ENCODE assay signal across 21 mouse cellular contexts in the genomic region with DNA sequence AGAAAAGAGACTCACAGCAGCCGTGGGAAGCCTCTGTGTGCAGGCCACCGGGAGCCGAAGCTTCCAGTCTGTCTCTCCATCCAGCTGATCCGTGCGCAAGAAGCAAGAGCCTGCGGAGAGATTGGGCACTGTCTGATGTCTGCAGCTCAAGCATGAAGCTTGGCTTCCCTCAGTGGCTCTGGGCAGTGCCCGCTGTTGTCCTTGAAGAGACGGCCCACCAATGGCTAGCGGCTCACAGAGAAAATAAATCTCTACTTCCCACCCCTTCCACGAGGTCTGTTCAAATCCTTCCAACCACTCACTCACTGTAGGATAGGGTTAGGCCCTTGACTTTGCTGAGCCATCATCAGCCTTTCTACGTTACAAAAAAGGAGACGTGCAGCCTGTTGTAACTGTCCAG. TPM values are rescaled to one million over a fixed set of nuclear protein-coding genes. Genes with fewer than 3 reads are reported as not detected.
DNase-seq lines count a peak whose midpoint lies in the region; ATAC-seq and TF ChIP-seq lines count a peak whose summit lies in the region.
"Had no signal": no experiment of that assay in that cellular context is flagged by ENCODE, and none has a peak within 500 bp of the region (broad histone marks: within the 10 kb centered on the region; RNA-seq: fewer than 3 reads in every experiment).

No protein-coding gene starts in this region.

- 0 out of 2 replicates have a peak overlapping the region, but pooled peaks have one; percentile 49 for H3K27ac ChIP-seq in midbrain, embryonic 10.5 days (replicated peaks)
- H3K27ac ChIP-seq in midbrain, embryonic 16.5 days (ENCODE audit: low read length): no peak overlapping the region
- peak overlapping the region; percentile 34 for H3K27ac ChIP-seq in ES-Bruce4 (ENCODE audit: insufficient read depth, low read length)
- H3K27ac ChIP-seq: embryonic facial prominence, embryonic 13.5 days; heart, embryonic 10.5 days; hindbrain, embryonic 14.5 days; intestine, embryonic 15.5 days had no signal

- no peak for TF ChIP-seq CTCF in ES-Bruce4 (IDR thresholded peaks at IDR 0.05; ENCODE audit: low read depth, low read length)

- H3K4me3 ChIP-seq in midbrain, embryonic 10.5 days: no peak overlapping the region
- H3K4me3 ChIP-seq in midbrain, embryonic 16.5 days (ENCODE audit: low read depth, low read length): no peak overlapping the region
- no peak overlapping the region for H3K4me3 ChIP-seq in ES-Bruce4 (ENCODE audit: low read depth, low read length)
- H3K4me3 ChIP-seq: embryonic facial prominence, embryonic 13.5 days; heart, embryonic 10.5 days; intestine, embryonic 15.5 days had no signal

- H3K9me3 ChIP-seq in midbrain, embryonic 10.5 days (replicated peaks): no peaks in the 10 kb centered on the region
- no peaks in the 10 kb centered on the region for H3K9me3 ChIP-seq in midbrain, embryonic 16.5 days (replicated peaks; ENCODE audit: control insufficient read depth, low read length, poor library complexity, severe bottlenecking)
- H3K9me3 ChIP-seq in ES-Bruce4 (replicated peaks; ENCODE audit: control insufficient read depth, insufficient read depth, low read length, poor library complexity, severe bottlenecking): no peaks in the 10 kb centered on the region
- H3K9me3 ChIP-seq: embryonic facial prominence, embryonic 13.5 days; heart, embryonic 10.5 days; intestine, embryonic 15.5 days had no signal

- no peaks in the 10 kb centered on the region for H3K27me3 ChIP-seq in midbrain, embryonic 10.5 days (ENCODE audit: low read depth, poor library complexity, severe bottlenecking)
- no peaks in the 10 kb centered on the region for H3K27me3 ChIP-seq in midbrain, embryonic 16.5 days (ENCODE audit: control insufficient read depth, insufficient read depth, low read depth, low read length)
- no peaks in the 10 kb centered on the region for H3K27me3 ChIP-seq in ES-Bruce4 (ENCODE audit: control insufficient read depth, insufficient read depth, low read length, poor library complexity, severe bottlenecking)
- H3K27me3 ChIP-seq: embryonic facial prominence, embryonic 13.5 days; intestine, embryonic 15.5 days had no signal

- intact Hi-C loops in gastrocnemius, postnatal 36 days (cut with DNase I): no loop called here

- H3K4me1 ChIP-seq in midbrain, embryonic 10.5 days: peaks cover 18% of the 10 kb centered on the region
- H3K4me1 ChIP-seq in midbrain, embryonic 16.5 days (ENCODE audit: control insufficient read depth, insufficient read depth, low read length): no peaks in the 10 kb centered on the region
- H3K4me1 ChIP-seq in ES-Bruce4 (ENCODE audit: control insufficient read depth, insufficient read depth, low read length): peaks cover 4% of the 10 kb centered on the region

- no peak for TF ChIP-seq POLR2A in ES-Bruce4 (IDR thresholded peaks at IDR 0.05; ENCODE audit: insufficient read depth, low read length)

- H3K4me2 ChIP-seq in midbrain, embryonic 16.5 days (ENCODE audit: low read length): no peak overlapping the region
- H3K4me2 ChIP-seq: embryonic facial prominence, embryonic 13.5 days; hindbrain, embryonic 14.5 days; intestine, embryonic 15.5 days had no signal

- peak; percentile 54 for DNase-seq in adrenal gland, adult 2 months
- DNase-seq in adrenal gland, adult 18-20 months (ENCODE audit: low spot score in 2 of 2): no peak
- no peak for DNase-seq in midbrain, embryonic 10.5 days (ENCODE audit: low spot score)
- peak; percentile 63 for DNase-seq in adrenal gland, postnatal 14 days
- DNase-seq in gastrocnemius, postnatal 36 days: no peak
- DNase-seq in right cerebral cortex, postnatal 4 days: no peak
- DNase-seq: cerebellum, adult 11-12 months; cerebellum, adult 9-11 months; cerebellum, postnatal 36 days; heart, adult 18-20 months; heart, postnatal 10 days; heart, postnatal 4 days; kidney, adult 18-20 months had no signal

- no peak for ATAC-seq in midbrain, embryonic 16.5 days
- ATAC-seq: forebrain, embryonic 14.5 days; intestine, embryonic 15.5 days had no signal

- WGBS in midbrain, embryonic 10.5 days: 84% methylated on average over 12 of the region's 12 CpGs
- WGBS in midbrain, embryonic 16.5 days: 84% methylated on average over 12 of the region's 12 CpGs

- H3K9ac ChIP-seq in midbrain, embryonic 16.5 days (ENCODE audit: low read depth, low read length): no peak overlapping the region
- peak overlapping the region; percentile 10; the same call in 1 of the 2 replicates for H3K9ac ChIP-seq in ES-Bruce4 (ENCODE audit: low read depth, poor library complexity, severe bottlenecking)
- H3K9ac ChIP-seq: embryonic facial prominence, embryonic 13.5 days; hindbrain, embryonic 14.5 days; intestine, embryonic 15.5 days had no signal

- peaks cover 7% of the 10 kb centered on the region; the same call in 1 of the 2 replicates for H3K36me3 ChIP-seq in midbrain, embryonic 10.5 days
- H3K36me3 ChIP-seq in midbrain, embryonic 16.5 days (ENCODE audit: control insufficient read depth, insufficient read depth, low read length): peaks cover 11% of the 10 kb centered on the region
- no peaks in the 10 kb centered on the region for H3K36me3 ChIP-seq in ES-Bruce4 (ENCODE audit: control insufficient read depth, insufficient read depth, low read length, poor library complexity, severe bottlenecking)
- H3K36me3 ChIP-seq: G1E; heart, embryonic 10.5 days; intestine, embryonic 15.5 days had no signal

- no peak for TF ChIP-seq EP300 in ES-Bruce4 (IDR thresholded peaks at IDR 0.05; ENCODE audit: insufficient read depth, low read depth, low read length)

RNA-seq across cellular contexts. Expression of a gene that starts 54.9 kb away (rescaled TPM):
- 100 to 1,000 TPM in 1 of 2 experiments, 10 to 100 TPM in 1; 57.0 to 104 TPM for total RNA-seq in adrenal gland, adult 2 months (2021)
- 58.9 and 60.5 TPM in 2 replicates for polyA plus RNA-seq in adrenal gland, adult 2 months (2012; rRNA removed)
- total RNA-seq in adrenal gland, adult 18-20 months (2021): 100 to 1,000 TPM in 1 of 2 experiments, 10 to 100 TPM in 1; 74.1 to 115 TPM
- polyA plus RNA-seq in midbrain, embryonic 10.5 days (2016; fragmentation: Nextera tagmentation; extraction: Ambion mirVana): 15.5 and 23.0 TPM in 2 replicates
- polyA plus RNA-seq in midbrain, embryonic 16.5 days (2015; fragmentation: Nextera tagmentation; extraction: Ambion mirVana): 88.4 and 97.1 TPM in 2 replicates
- polyA plus RNA-seq in ES-Bruce4 (2011; ENCODE audit: insufficient read depth, insufficient read length, low read depth, missing spikeins): 28.9 and 29.3 TPM in 2 replicates
- total RNA-seq in adrenal gland, postnatal 14 days (2021): 64.8 and 68.9 TPM in 2 replicates
- total RNA-seq in gastrocnemius, postnatal 36 days (2021): 10 to 100 TPM; 12.7 to 14.7 TPM
- total RNA-seq: G1E had no signal
- polyA plus RNA-seq: G1E had no signal

Comparison
In these comparisons a context has a peak if more than half of its experiments do, and no peak if none do; other contexts are left out.
1. DNase-seq: peak in adrenal gland, adult 2 months (single experiment) and adrenal gland, postnatal 14 days (single experiment); none in adrenal gland, adult 18-20 months (0 of 2), midbrain, embryonic 10.5 days (single experiment), gastrocnemius, postnatal 36 days (0 of 2) and right cerebral cortex, postnatal 4 days (single experiment).